Mouse (Mus musculus) intestine, postnatal 0 days (tissue): ENCODE results near the gene Zmat3. TPM values are rescaled to one million over a fixed set of nuclear protein-coding genes. Genes with fewer than 3 reads are reported as not detected.
A peak's percentile ranks its signal among the peaks of the same experiment; 100 is the strongest.

ENCODE experiments used
- ATAC-seq: fragments of 200-750 bp; cut with Nextera tagmentation; 2 replicates; pipeline ENCODE4 v1.8.0; 2017; ENCODE audit warnings: mild to moderate bottlenecking, moderate TSS enrichment, moderate library complexity
- H3K27ac ChIP-seq: fragments of 300-500 bp; sonication (generic); 2 replicates; pipeline ENCODE4 v1.5.1; 2014; ENCODE audit warnings: mild to moderate bottlenecking, low read depth, low read length, moderate library complexity
- H3K27me3 ChIP-seq: fragments of 300-500 bp; sonication (generic); replicated peaks from 2 replicates; pipeline ENCODE4 v1.6.1; 2014; ENCODE audit warnings: low read length, mixed read lengths; ENCODE audit not compliant: control insufficient read depth, insufficient read depth
- H3K36me3 ChIP-seq: fragments of 300-500 bp; sonication (generic); 2 replicates; pipeline ENCODE4 v1.6.1; 2014; ENCODE audit warnings: mild to moderate bottlenecking, moderate library complexity; ENCODE audit not compliant: control insufficient read depth, insufficient read depth
- H3K4me1 ChIP-seq: fragments of 300-500 bp; sonication (generic); replicated peaks from 2 replicates; pipeline ENCODE4 v1.6.1; 2014; ENCODE audit warnings: antibody characterized with exemption, low read length, mixed read lengths; ENCODE audit not compliant: control insufficient read depth, insufficient read depth
- H3K4me2 ChIP-seq: fragments of 300-500 bp; sonication (generic); replicated peaks from 2 replicates; pipeline ENCODE4 v1.6.1; 2014; ENCODE audit warnings: low read depth, mild to moderate bottlenecking, moderate library complexity
- H3K4me3 ChIP-seq: fragments of 300-500 bp; sonication (generic); 2 replicates; pipeline ENCODE4 v1.5.1; 2014; ENCODE audit warnings: low read depth, low read length
- H3K9ac ChIP-seq: fragments of 300-500 bp; sonication (generic); 2 replicates; pipeline ENCODE4 v1.6.1; 2014; ENCODE audit warnings: mild to moderate bottlenecking, low read depth, low read length
- H3K9me3 ChIP-seq: fragments of 300-500 bp; sonication (generic); 2 replicates; pipeline ENCODE4 v1.6.1; 2016; ENCODE audit warnings: mixed run types; ENCODE audit not compliant: control insufficient read depth
- CTCF ChIP-seq: sonication (generic); IDR thresholded peaks from 2 replicates; pipeline ENCODE4 v1.5.1; 2016; ENCODE audit warnings: low read depth, mild to moderate bottlenecking, control low read depth, antibody characterized with exemption, moderate library complexity
- WGBS: fragments of 180-500 bp; shearing (Covaris S2); extraction: QIAGEN DNeasy Blood & Tissue Kit; methylation state at CpG from one replicate; pipeline ENCODE4 v1.1.7; 2014; 5-methylcytosine and 5-hydroxymethylcytosine counted together
- polyA plus RNA-seq: library from polyadenylated mRNA; unstranded; fragments of >200 nt; fragmentation: Nextera tagmentation; extraction: Ambion mirVana; gene quantifications from 2 replicates; pipeline ENCODE4 v1.2.1, GENCODE M21; 2015

Zmat3 gene
- 2.8 and 3.1 TPM in 2 replicates for polyA plus RNA-seq

- peak; percentile 70 for ATAC-seq
- peak within 1 kb of the TSS; percentile 68; the same call in 1 of the 2 replicates for H3K27ac ChIP-seq
- WGBS: 3% methylated on average over 27 of the region's 48 CpGs
- 0 out of 2 replicates have a peak, but pooled peaks cover 3% of the 10 kb centered on the region for H3K4me1 ChIP-seq
- H3K4me3 ChIP-seq: peak within 1 kb of the TSS; percentile 93
- H3K4me2 ChIP-seq: peak within 1 kb of the TSS; percentile 91
- no peaks in the 10 kb centered on the region for H3K36me3 ChIP-seq
- peak within 1 kb of the TSS; percentile 78 for H3K9ac ChIP-seq
- no peaks in the 10 kb centered on the region for H3K9me3 ChIP-seq
- no peak for TF ChIP-seq CTCF
- no peaks in the 10 kb centered on the region for H3K27me3 ChIP-seq
Observed at GRCm38 (mm10) chr3:32365546-32366245, at the start of gene Zmat3. Zmat3 (minus strand) TSS chr3:32366014.

DNA sequence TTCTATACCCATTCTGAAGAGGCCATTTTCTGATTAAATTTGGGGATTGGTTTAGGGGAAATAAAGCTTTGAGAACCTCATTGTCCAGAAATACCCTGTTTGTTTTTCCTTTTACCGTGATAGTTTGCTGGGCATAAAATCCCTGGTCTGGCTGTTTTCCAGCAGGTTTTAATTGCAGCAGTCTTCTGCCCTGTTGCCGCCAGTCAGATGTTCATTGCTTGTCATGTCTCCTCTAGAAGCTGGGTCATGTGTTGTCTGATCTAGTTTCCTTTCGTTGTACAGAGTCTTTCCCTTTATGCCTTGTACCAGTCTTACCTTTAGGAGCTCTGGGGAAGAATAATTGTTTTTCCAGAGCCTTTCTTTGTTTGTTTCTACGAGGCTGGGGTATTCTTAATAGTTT lies 48.6 kb upstream of the Zmat3 start:
- H3K9ac ChIP-seq: no peak overlapping the region
- H3K4me3 ChIP-seq: no peak overlapping the region
- no peak for ATAC-seq
- H3K4me1 ChIP-seq: peaks cover 6% of the 10 kb centered on the region
- no peak overlapping the region; the same call in 1 of the 2 replicates for H3K4me2 ChIP-seq
- H3K9me3 ChIP-seq: no peaks in the 10 kb centered on the region
- 36% methylated on average over 4 of the region's 4 CpGs for WGBS
- H3K27me3 ChIP-seq: no peaks in the 10 kb centered on the region
- no peaks in the 10 kb centered on the region for H3K36me3 ChIP-seq
- H3K27ac ChIP-seq: no peak overlapping the region
- TF ChIP-seq CTCF: no peak

- WGBS: 71% methylated on average over 7 of the region's 7 CpGs
- no peak overlapping the region for H3K4me3 ChIP-seq
Observed at GRCm38 (mm10) chr3:32412502-32413044, 46.8 kb upstream of the Zmat3 start.

DNA sequence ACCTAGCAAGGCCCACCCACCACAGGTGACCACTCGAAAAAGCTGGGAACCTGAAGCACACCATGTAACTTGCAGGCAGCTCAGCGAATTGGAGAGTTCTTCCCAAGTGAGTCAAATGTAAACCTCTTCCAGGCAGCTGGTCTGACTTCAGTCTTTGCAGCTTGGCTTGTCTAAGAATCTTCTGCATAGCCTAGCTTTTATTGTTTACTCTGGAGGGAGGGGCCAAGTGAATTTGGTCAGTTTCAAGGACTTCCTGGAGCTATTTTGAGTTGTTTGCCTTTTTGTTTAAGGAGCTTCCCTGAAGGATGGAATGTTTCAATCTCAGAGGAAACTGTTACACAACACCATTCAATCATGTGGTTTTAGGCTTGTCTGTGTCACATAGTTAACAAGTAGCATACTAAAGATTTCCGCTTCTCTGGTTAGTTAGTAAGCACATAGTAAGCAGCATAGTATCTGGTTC lies 43.0 kb upstream of the Zmat3 start:
- no peak overlapping the region for H3K4me3 ChIP-seq
- H3K27ac ChIP-seq: no peak overlapping the region; the same call in 1 of the 2 replicates
- H3K4me2 ChIP-seq: no peak overlapping the region
- H3K27me3 ChIP-seq: no peaks in the 10 kb centered on the region
- 67% methylated on average over 3 of the region's 3 CpGs for WGBS
- peaks cover 6% of the 10 kb centered on the region; the same call in 1 of the 2 replicates for H3K4me1 ChIP-seq
- H3K36me3 ChIP-seq: no peaks in the 10 kb centered on the region
- H3K9me3 ChIP-seq: no peaks in the 10 kb centered on the region
- peak; percentile 36; the same call in 1 of the 2 replicates for ATAC-seq
- TF ChIP-seq CTCF: no peak
- no peak overlapping the region for H3K9ac ChIP-seq

More at GRCm38 (mm10) chr3:32412502-32413044, 46.8 kb upstream of the Zmat3 start:
- no peaks in the 10 kb centered on the region for H3K36me3 ChIP-seq
- no peak for ATAC-seq
- H3K27me3 ChIP-seq: no peaks in the 10 kb centered on the region
- no peak overlapping the region for H3K27ac ChIP-seq
- no peak overlapping the region for H3K4me2 ChIP-seq
- peaks cover 9% of the 10 kb centered on the region; the same call in 1 of the 2 replicates for H3K4me1 ChIP-seq
- H3K9me3 ChIP-seq: no peaks in the 10 kb centered on the region
- no peak for TF ChIP-seq CTCF
- no peak overlapping the region for H3K9ac ChIP-seq

- Histone ChIP-seq H3K4me2 (no peak overlapping the region), H3K4me3 (no peak overlapping the region), H3K27me3 (no peaks in the 10 kb centered on the region), H3K4me1 (0 out of 2 replicates have a peak, but pooled peaks cover 3% of the 10 kb centered on the region), H3K9ac (no peak overlapping the region), H3K27ac (no peak overlapping the region), H3K36me3 (no peaks in the 10 kb centered on the region), H3K9me3 (no peaks in the 10 kb centered on the region)
- WGBS: 80% methylated on average over 6 of the region's 6 CpGs
- ATAC-seq: no peak
- no peak for TF ChIP-seq CTCF
Observed at GRCm38 (mm10) chr3:32406804-32407203, 41.0 kb upstream of the Zmat3 start.

- no peak for ATAC-seq
- no peak for TF ChIP-seq CTCF
- Histone ChIP-seq H3K9ac (no peak overlapping the region), H3K4me3 (no peak overlapping the region), H3K4me2 (no peak overlapping the region), H3K27me3 (no peaks in the 10 kb centered on the region), H3K4me1 (0 out of 2 replicates have a peak, but pooled peaks cover 3% of the 10 kb centered on the region), H3K36me3 (no peaks in the 10 kb centered on the region), H3K9me3 (no peaks in the 10 kb centered on the region), H3K27ac (no peak overlapping the region)
- WGBS: 76% methylated on average over 1 of the region's 1 CpGs
Observed at GRCm38 (mm10) chr3:32405699-32406098, 39.9 kb upstream of the Zmat3 start.
